Mouse (Mus musculus) cerebellum, adult 2 months (tissue): ENCODE results near the gene Gpatch2.

ENCODE experiments used
- CTCF ChIP-seq: fragments of 200-500 bp; IDR thresholded peaks from 2 replicates; pipeline ENCODE4 v1.5.1; 2011; ENCODE audit warnings: low read depth, mild to moderate bottlenecking, control low read depth, low read length, moderate library complexity, borderline replicate concordance; ENCODE audit not compliant: insufficient read depth
- POLR2A ChIP-seq: fragments of 200-500 bp; IDR thresholded peaks from 2 replicates; pipeline ENCODE4 v1.6.1; 2011; ENCODE audit warnings: low read length, control low read depth, borderline replicate concordance; ENCODE audit not compliant: insufficient read depth

DNA sequence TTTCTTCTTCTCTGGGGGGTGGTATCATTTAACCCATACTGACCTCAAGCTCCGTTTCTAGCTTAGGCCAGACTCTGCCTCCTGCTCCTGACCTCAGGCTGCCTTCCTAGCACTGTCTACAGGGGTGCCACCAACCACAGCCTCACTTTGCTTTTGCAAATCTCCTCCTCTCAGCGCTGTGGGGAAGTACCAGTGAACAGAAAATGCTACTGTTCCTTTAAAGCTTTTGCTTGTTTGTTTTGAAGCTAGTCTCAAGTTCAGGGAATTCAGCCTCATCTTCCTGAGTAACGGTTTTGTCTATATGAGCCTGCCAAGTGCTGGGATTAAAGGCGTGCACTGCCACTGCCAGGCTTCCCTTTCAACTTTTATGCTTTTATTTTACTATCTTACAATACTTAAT, 5.8 kb upstream of the Gpatch2 start:
- TF ChIP-seq CTCF, result no peak
- TF ChIP-seq POLR2A, result no peak
